Mouse (Mus musculus): ENCODE measurements at regions not wholly inside any gene's neighbourhood (a gene's known extent, or its start where the extent isn't known, plus 50 kb on each side); places are given as distances from the start of the nearest gene placed in this dataset.

DNA sequence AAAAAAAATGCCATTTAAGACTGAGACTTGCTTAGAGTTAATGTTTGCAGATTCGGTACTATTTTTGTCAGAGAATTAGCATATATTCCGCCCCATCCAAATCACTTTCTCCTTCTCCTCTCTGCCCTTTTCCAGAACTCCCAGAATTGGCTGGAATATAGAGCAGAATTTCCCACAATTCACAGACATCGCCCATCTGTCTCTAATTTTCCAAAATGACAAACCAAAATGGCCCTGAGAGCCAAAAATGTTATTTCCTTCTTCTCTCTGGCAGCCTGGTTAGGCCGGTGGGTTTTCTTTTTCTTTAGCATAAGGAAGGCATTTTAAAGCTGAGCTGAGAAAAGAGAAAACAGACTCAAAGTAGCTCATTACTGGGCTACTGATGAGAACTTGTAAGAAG lies 119.8 kb downstream of the Rchy1 start:
- no peak overlapping the region for H3K27ac ChIP-seq (ENCODE audit: insufficient read depth, low read depth)
- dilution Hi-C loops (cut with MboI; ENCODE audit: extremely low pct_ligation_motif_present, extremely low pct_unique_long_range_greater_than_20kb, low sequenced_read_pairs) = no loop called here
- TF ChIP-seq MAX (IDR thresholded peaks at IDR 0.05; ENCODE audit: low read length) (no peak), MAZ (IDR thresholded peaks at IDR 0.05; ENCODE audit: low read depth, low read length) (no peak), GABPA (IDR thresholded peaks at IDR 0.05; ENCODE audit: insufficient replicate concordance, low read depth, low read length) (no peak), NRF1 (IDR thresholded peaks at IDR 0.05; ENCODE audit: low read depth, low read length) (no peak), IRF4 (IDR thresholded peaks at IDR 0.05; ENCODE audit: low read depth, low read length) (no peak), MXI1 (IDR thresholded peaks at IDR 0.05; ENCODE audit: low read depth, low read length) (no peak), SMC3 (IDR thresholded peaks at IDR 0.05; ENCODE audit: low read depth, low read length) (no peak), USF1 (IDR thresholded peaks at IDR 0.05; ENCODE audit: low read depth, low read length) (no peak), MAFK (IDR thresholded peaks at IDR 0.05; ENCODE audit: insufficient replicate concordance, low read length) (no peak), POLR2A (IDR thresholded peaks at IDR 0.05; ENCODE audit: low read depth, low read length) (no peak), RAD21 (IDR thresholded peaks at IDR 0.05; ENCODE audit: low read depth, low read length) (no peak), CTCF (conservative IDR thresholded peaks at IDR 0.05 in 1 of 2, IDR thresholded peaks at IDR 0.05 in 1 of 2; ENCODE audit: low read depth in 2 of 2, low read length in 2 of 2) (no peak), MYC (IDR thresholded peaks at IDR 0.05; ENCODE audit: low read depth, low read length) (no peak), ZMIZ1 (IDR thresholded peaks at IDR 0.05; ENCODE audit: low read depth, low read length) (no peak), PAX5 (IDR thresholded peaks at IDR 0.05; ENCODE audit: low read length) (no peak), HCFC1 (IDR thresholded peaks at IDR 0.05; ENCODE audit: low read depth, low read length) (no peak), ZKSCAN1 (IDR thresholded peaks at IDR 0.05; ENCODE audit: borderline replicate concordance, low read depth, low read length) (no peak)
- H3K27me3 ChIP-seq (replicated peaks) = no peaks in the 10 kb centered on the region
- no peak overlapping the region for H3K4me3 ChIP-seq (replicated peaks in 1 of 3; ENCODE audit: low read depth in 2 of 3, low read length in 2 of 3, poor library complexity in 1 of 3)
- in situ Hi-C loops (cut with MboI; ENCODE audit: low pct_ligation_motif_present, low pct_unique_long_range_greater_than_20kb, low sequenced_read_pairs) = no loop called here
- no peak overlapping the region for H3K4me2 ChIP-seq (ENCODE audit: insufficient read depth, low read depth, poor library complexity, severe bottlenecking)
- H3K4me1 ChIP-seq (ENCODE audit: control insufficient read depth in 1 of 2, insufficient read depth in 2 of 2) = no peaks in the 10 kb centered on the region
- no peak for DNase-seq (ENCODE audit: extremely low read depth)
- H3K9ac ChIP-seq (ENCODE audit: insufficient read depth, low read depth) = no peak overlapping the region
- no peaks in the 10 kb centered on the region for H3K79me2 ChIP-seq (replicated peaks; ENCODE audit: control insufficient read depth, extremely low read depth, insufficient read depth, poor library complexity, severe bottlenecking)
- no peaks in the 10 kb centered on the region for H3K36me3 ChIP-seq (replicated peaks in 1 of 2; ENCODE audit: control insufficient read depth in 1 of 2, insufficient read depth in 1 of 2, low read length in 1 of 2)
- no peaks in the 10 kb centered on the region for H3K9me3 ChIP-seq (replicated peaks; ENCODE audit: low read length)

- no peaks in the 10 kb centered on the region for H3K27me3 ChIP-seq (replicated peaks)
- no peak overlapping the region for H3K9ac ChIP-seq (ENCODE audit: insufficient read depth, low read depth)
- DNase-seq (ENCODE audit: extremely low read depth) = no peak
- in situ Hi-C loops (cut with MboI; ENCODE audit: low pct_ligation_motif_present, low pct_unique_long_range_greater_than_20kb, low sequenced_read_pairs) (no loop called here), dilution Hi-C loops (cut with MboI; ENCODE audit: extremely low pct_ligation_motif_present, extremely low pct_unique_long_range_greater_than_20kb, low sequenced_read_pairs) (no loop called here)
- H3K36me3 ChIP-seq (replicated peaks in 1 of 2; ENCODE audit: control insufficient read depth in 1 of 2, insufficient read depth in 1 of 2, low read length in 1 of 2) = no peaks in the 10 kb centered on the region
- no peaks in the 10 kb centered on the region for H3K79me2 ChIP-seq (replicated peaks; ENCODE audit: control insufficient read depth, extremely low read depth, insufficient read depth, poor library complexity, severe bottlenecking)
- no peak for TF ChIP-seq RAD21 (IDR thresholded peaks at IDR 0.05; ENCODE audit: low read depth, low read length)
- TF ChIP-seq PAX5 (IDR thresholded peaks at IDR 0.05; ENCODE audit: low read length) = no peak
- TF ChIP-seq MAX (IDR thresholded peaks at IDR 0.05; ENCODE audit: low read length) = no peak
- no peak for TF ChIP-seq GABPA (IDR thresholded peaks at IDR 0.05; ENCODE audit: insufficient replicate concordance, low read depth, low read length)
- TF ChIP-seq IRF4 (IDR thresholded peaks at IDR 0.05; ENCODE audit: low read depth, low read length) = no peak
- TF ChIP-seq ZNF384 (IDR thresholded peaks at IDR 0.05; ENCODE audit: low read depth, low read length) = no peak
- no peak for TF ChIP-seq CHD1 (IDR thresholded peaks at IDR 0.05; ENCODE audit: low read depth, low read length)
- TF ChIP-seq MEF2A (IDR thresholded peaks at IDR 0.05; ENCODE audit: borderline replicate concordance, low read depth, low read length) = no peak
- no peak for TF ChIP-seq MAFK (IDR thresholded peaks at IDR 0.05; ENCODE audit: insufficient replicate concordance, low read length)
- TF ChIP-seq KAT2A (IDR thresholded peaks at IDR 0.05; ENCODE audit: insufficient replicate concordance, low read length) = no peak
- no peak for TF ChIP-seq CTCF (conservative IDR thresholded peaks at IDR 0.05 in 1 of 2, IDR thresholded peaks at IDR 0.05 in 1 of 2; ENCODE audit: low read depth in 2 of 2, low read length in 2 of 2)
- TF ChIP-seq ETS1 (conservative IDR thresholded peaks at IDR 0.05; ENCODE audit: low read depth, low read length) = no peak
- no peaks in the 10 kb centered on the region for H3K4me1 ChIP-seq (ENCODE audit: control insufficient read depth in 1 of 2, insufficient read depth in 2 of 2)
- no peaks in the 10 kb centered on the region for H3K9me3 ChIP-seq (replicated peaks; ENCODE audit: low read length)
- H3K27ac ChIP-seq (ENCODE audit: insufficient read depth, low read depth) = no peak overlapping the region
- no peak overlapping the region for H3K4me3 ChIP-seq (replicated peaks in 1 of 3; ENCODE audit: low read depth in 2 of 3, low read length in 2 of 3, poor library complexity in 1 of 3)
- no peak overlapping the region for H3K4me2 ChIP-seq (ENCODE audit: insufficient read depth, low read depth, poor library complexity, severe bottlenecking)
Measured at GRCm38 (mm10) chr5:91841066-91841465, 121.8 kb downstream of the Rchy1 start.
